Mouse (Mus musculus): ENCODE data around the gene Gm21188.
"Not testable (repeated sequence)": the region's sequence is repeated elsewhere in the genome, so short reads cannot be mapped to it uniquely, and the experiment has no call there.

GRCm38 (mm10) chr13:120024581-120024980 is 27.4 kb downstream of the Gm21188 start:
- TF ChIP-seq CTCF (IDR thresholded peaks at IDR 0.05; ENCODE audit: low read depth, low read length); TAL1 (conservative IDR thresholded peaks at IDR 0.05; ENCODE audit: low read depth, low read length): not testable (repeated sequence)

Data from G1E (cell line).